Mouse (Mus musculus): ENCODE data around the gene Cyp24a1.

The Cyp24a1 gene

GRCm38 (mm10) chr2:170438782-170439181 is 58.2 kb downstream of the Cyp24a1 start:
- DNase-seq (ENCODE audit: low read depth, low spot score), result no peak

GRCm38 (mm10) chr2:170436204-170436603 is 60.7 kb downstream of the Cyp24a1 start:
- no peak for DNase-seq (ENCODE audit: low read depth, low spot score)
